Mouse (Mus musculus) hindbrain, embryonic 16.5 days (tissue): ENCODE measurements around the gene Idh3b. TPM values are rescaled to one million over a fixed set of nuclear protein-coding genes. Genes with fewer than 3 reads are reported as not detected.

Experiments used
- ATAC-seq: fragments of 200-750 bp; cut with Nextera tagmentation; 2 replicates; pipeline ENCODE4 v1.8.0; 2017; ENCODE audit warnings: moderate TSS enrichment, moderate library complexity
- H3K27ac ChIP-seq: fragments of 300-500 bp; sonication (generic); 2 replicates; pipeline ENCODE4 v1.5.1; 2014; ENCODE audit warnings: low read depth, mild to moderate bottlenecking, control low read depth, low read length, moderate library complexity
- H3K27me3 ChIP-seq: fragments of 300-500 bp; sonication (generic); replicated peaks from 2 replicates; pipeline ENCODE4 v1.6.1; 2014; ENCODE audit warnings: low read length; ENCODE audit not compliant: control insufficient read depth, insufficient read depth
- H3K36me3 ChIP-seq: fragments of 300-500 bp; sonication (generic); 2 replicates; pipeline ENCODE4 v1.6.1; 2014; ENCODE audit warnings: mild to moderate bottlenecking, low read length, moderate library complexity, mixed read lengths; ENCODE audit not compliant: control insufficient read depth, insufficient read depth
- H3K4me1 ChIP-seq: fragments of 300-500 bp; sonication (generic); 2 replicates; pipeline ENCODE4 v1.6.1; 2014; ENCODE audit warnings: low read depth, low read length; ENCODE audit not compliant: control insufficient read depth, insufficient read depth
- H3K4me2 ChIP-seq: fragments of 300-500 bp; sonication (generic); 2 replicates; pipeline ENCODE4 v1.6.1; 2014; ENCODE audit warnings: mild to moderate bottlenecking, low read length, control low read depth, moderate library complexity
- H3K4me3 ChIP-seq: fragments of 300-500 bp; sonication (generic); 2 replicates; pipeline ENCODE4 v1.5.1; 2014; ENCODE audit warnings: mild to moderate bottlenecking, low read length, control low read depth, moderate library complexity
- H3K9ac ChIP-seq: fragments of 300-500 bp; sonication (generic); 2 replicates; pipeline ENCODE4 v1.6.1; 2014; ENCODE audit warnings: low read depth, mild to moderate bottlenecking, control low read depth, low read length, moderate library complexity
- H3K9me3 ChIP-seq: fragments of 300-500 bp; sonication (generic); 2 replicates; pipeline ENCODE4 v1.6.1; 2014; ENCODE audit warnings: mild to moderate bottlenecking, low read length, moderate library complexity; ENCODE audit not compliant: control insufficient read depth
- WGBS: fragments of 180-500 bp; shearing (Covaris S2); extraction: QIAGEN DNeasy Blood & Tissue Kit; methylation state at CpG from one replicate; pipeline ENCODE4 v1.1.7; 2014; 5-methylcytosine and 5-hydroxymethylcytosine counted together
- polyA plus RNA-seq: library from polyadenylated mRNA; unstranded; fragments of >200 nt; fragmentation: Nextera tagmentation; extraction: Ambion mirVana; gene quantifications from 2 replicates; pipeline ENCODE4 v1.2.1, GENCODE M21; 2015

Gene Idh3b
- polyA plus RNA-seq, 1 experiment from 2014 or later, result 222 TPM

DNA sequence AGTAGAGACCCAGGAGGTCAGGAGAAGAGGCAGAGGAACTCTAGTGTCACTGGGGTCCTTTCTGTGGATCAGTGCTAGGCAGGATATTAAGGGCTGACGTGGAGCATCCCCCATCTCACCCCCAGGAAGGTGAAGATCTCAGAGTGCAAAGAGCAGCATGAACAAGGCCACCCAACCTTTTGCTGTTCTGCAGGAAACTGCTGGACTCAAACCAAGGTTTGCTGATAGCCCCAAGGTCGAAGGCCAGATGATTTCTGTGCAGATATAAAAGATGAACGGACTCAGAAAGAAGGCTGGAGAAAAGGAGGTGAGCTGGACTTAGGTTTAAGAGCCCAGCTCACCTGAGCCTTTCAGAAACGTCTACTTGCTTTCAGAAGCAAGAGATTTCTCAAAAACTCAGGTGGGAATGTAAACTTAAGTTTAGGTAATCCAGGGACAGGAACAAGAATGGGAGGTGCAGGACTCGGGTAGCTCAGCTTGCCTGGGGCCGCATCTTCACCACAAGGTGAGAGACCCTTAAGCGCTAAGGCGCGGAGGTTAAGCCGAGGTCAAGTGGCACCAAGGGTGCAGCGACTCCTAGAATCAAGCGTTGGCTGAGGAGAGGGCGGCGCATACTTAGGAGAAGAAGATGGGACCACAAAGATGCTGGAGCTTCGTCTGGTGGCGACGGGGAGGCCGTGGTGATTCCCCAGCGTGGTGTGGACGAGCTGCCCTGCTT lies 10.0 kb upstream of the Idh3b start:
- ATAC-seq, result no peak; the same call in 1 of the 2 replicates
- H3K4me1 ChIP-seq, result peaks cover 22% of the 10 kb centered on the region
- H3K27me3 ChIP-seq, result no peaks in the 10 kb centered on the region
- peak overlapping the region; percentile 78 for H3K4me2 ChIP-seq
- no peaks in the 10 kb centered on the region for H3K9me3 ChIP-seq
- no peaks in the 10 kb centered on the region for H3K36me3 ChIP-seq
- 10% methylated on average over 18 of the region's 20 CpGs for whole genome bisulfite sequencing
- H3K9ac ChIP-seq, result peak overlapping the region; percentile 90
- H3K4me3 ChIP-seq, result peak overlapping the region; percentile 86
- peak overlapping the region; percentile 80; the same call in 1 of the 2 replicates for H3K27ac ChIP-seq

DNA sequence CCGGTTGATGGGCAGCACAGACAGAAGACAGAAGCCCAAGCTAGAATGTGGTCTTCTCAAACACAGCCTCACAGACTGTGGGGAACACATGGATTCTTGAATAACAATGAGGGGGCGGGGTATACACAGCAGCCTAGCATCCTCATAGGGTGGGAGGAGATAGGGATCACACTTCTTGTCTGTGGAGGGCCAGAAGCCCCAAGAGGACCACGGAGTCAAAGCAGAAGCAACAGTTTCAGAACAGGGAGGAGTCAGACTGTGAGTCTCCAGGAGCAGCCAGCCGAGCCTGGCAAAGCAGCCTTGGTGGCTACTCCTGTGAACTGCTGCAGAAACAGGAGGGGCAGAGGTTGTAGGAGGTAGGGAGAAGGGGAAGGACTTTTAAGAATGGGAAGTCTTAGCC lies 9.1 kb upstream of the Idh3b start:
- Histone ChIP-seq H3K4me1 (peaks cover 22% of the 10 kb centered on the region), H3K9ac (no peak overlapping the region), H3K9me3 (no peaks in the 10 kb centered on the region), H3K36me3 (no peaks in the 10 kb centered on the region), H3K27ac (no peak overlapping the region), H3K4me3 (no peak overlapping the region), H3K4me2 (no peak overlapping the region), H3K27me3 (no peaks in the 10 kb centered on the region)
- no peak for ATAC-seq
- WGBS, result 3% methylated on average over 4 of the region's 4 CpGs

GRCm38 (mm10) chr2:130293009-130293408 lies 8.7 kb upstream of the Idh3b start:
- Histone ChIP-seq H3K4me2 (no peak overlapping the region), H3K9me3 (no peaks in the 10 kb centered on the region), H3K27ac (no peak overlapping the region), H3K4me1 (peaks cover 22% of the 10 kb centered on the region), H3K27me3 (no peaks in the 10 kb centered on the region), H3K4me3 (no peak overlapping the region), H3K9ac (no peak overlapping the region), H3K36me3 (no peaks in the 10 kb centered on the region)
- ATAC-seq, result no peak
- WGBS, result 52% methylated on average over 3 of the region's 3 CpGs

DNA sequence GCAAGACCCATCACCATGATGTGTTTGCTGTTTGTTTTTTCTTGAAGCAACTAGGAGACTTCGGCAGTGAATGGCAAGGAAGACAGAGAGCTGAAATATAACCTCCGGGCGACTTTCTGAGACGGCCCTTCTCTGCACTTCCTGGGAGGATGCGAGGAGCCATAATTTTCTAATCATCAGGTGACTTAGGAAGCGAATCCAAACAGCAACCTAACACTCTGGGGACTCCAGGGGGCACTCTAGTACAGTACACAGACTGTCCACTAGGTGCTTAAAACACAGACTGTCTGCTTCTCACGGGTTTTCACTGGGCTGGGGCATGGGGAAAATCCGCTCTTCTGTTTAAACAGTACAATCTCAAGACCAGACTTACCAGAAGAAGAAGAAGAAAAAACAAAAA lies 7.1 kb upstream of the Idh3b start:
- no peaks in the 10 kb centered on the region for H3K36me3 ChIP-seq
- H3K4me1 ChIP-seq, result peaks cover 16% of the 10 kb centered on the region
- H3K4me3 ChIP-seq, result no peak overlapping the region
- H3K9me3 ChIP-seq, result no peaks in the 10 kb centered on the region
- WGBS, result 16% methylated on average over 8 of the region's 8 CpGs
- no peaks in the 10 kb centered on the region for H3K27me3 ChIP-seq
- no peak overlapping the region for H3K27ac ChIP-seq
- H3K9ac ChIP-seq, result 0 out of 2 replicates have a peak overlapping the region, but pooled peaks have one; percentile 39
- H3K4me2 ChIP-seq, result peak overlapping the region; percentile 35
- peak; percentile 50 for ATAC-seq

GRCm38 (mm10) chr2:130289086-130289485 lies 4.7 kb upstream of the Idh3b start:
- no peak overlapping the region for H3K9ac ChIP-seq
- 75% methylated on average over 4 of the region's 4 CpGs for whole genome bisulfite sequencing

GRCm38 (mm10) chr2:130280818-130281217 lies 3.5 kb downstream of the Idh3b start:
- H3K9ac ChIP-seq, result no peak overlapping the region
- H3K27me3 ChIP-seq, result no peaks in the 10 kb centered on the region
- peaks cover 47% of the 10 kb centered on the region for H3K36me3 ChIP-seq
- no peak for ATAC-seq
- H3K4me1 ChIP-seq, result peaks cover 9% of the 10 kb centered on the region
- H3K4me3 ChIP-seq, result no peak overlapping the region
- WGBS, result 59% methylated on average over 4 of the region's 4 CpGs
- H3K27ac ChIP-seq, result no peak overlapping the region
- H3K4me2 ChIP-seq, result no peak overlapping the region
- no peaks in the 10 kb centered on the region for H3K9me3 ChIP-seq

More at GRCm38 (mm10) chr2:130289086-130289485, 4.7 kb upstream of the Idh3b start:
- H3K4me3 ChIP-seq, result no peak overlapping the region
- no peak overlapping the region for H3K4me2 ChIP-seq
- ATAC-seq, result no peak
- H3K27ac ChIP-seq, result no peak overlapping the region
- peaks cover 4% of the 10 kb centered on the region; the same call in 1 of the 2 replicates for H3K4me1 ChIP-seq
- no peaks in the 10 kb centered on the region for H3K9me3 ChIP-seq
- no peaks in the 10 kb centered on the region for H3K36me3 ChIP-seq
- H3K27me3 ChIP-seq, result no peaks in the 10 kb centered on the region

DNA sequence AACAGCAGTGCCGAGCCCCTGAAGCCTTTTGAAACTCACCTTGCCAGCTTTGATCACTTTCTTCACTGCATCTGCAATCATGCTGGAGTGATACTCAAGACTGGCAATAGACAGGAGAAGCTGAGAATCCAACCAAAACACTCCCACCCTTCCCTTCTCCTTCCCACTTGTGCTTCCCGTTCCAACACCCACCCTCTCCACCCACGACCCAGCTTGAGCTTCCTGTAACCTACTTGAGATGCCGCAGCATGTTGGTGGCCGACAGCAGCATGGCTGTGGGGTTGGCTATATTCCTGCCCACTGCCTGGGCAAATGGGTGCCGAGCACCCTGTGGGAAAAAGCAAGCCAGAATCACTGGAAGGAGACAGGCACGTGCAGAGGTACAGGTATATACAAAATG lies 4.1 kb downstream of the Idh3b start:
- peaks cover 50% of the 10 kb centered on the region for H3K36me3 ChIP-seq
- H3K9ac ChIP-seq, result no peak overlapping the region
- no peak overlapping the region for H3K4me3 ChIP-seq
- H3K4me1 ChIP-seq, result peaks cover 13% of the 10 kb centered on the region
- no peak for ATAC-seq
- WGBS, result 68% methylated on average over 7 of the region's 7 CpGs
- no peaks in the 10 kb centered on the region for H3K27me3 ChIP-seq
- H3K27ac ChIP-seq, result no peak overlapping the region
- H3K4me2 ChIP-seq, result no peak overlapping the region
- H3K9me3 ChIP-seq, result no peaks in the 10 kb centered on the region

- no peak for ATAC-seq
- 50% methylated on average over 8 of the region's 8 CpGs for WGBS
- Histone ChIP-seq H3K9ac (no peak overlapping the region), H3K36me3 (peaks cover 50% of the 10 kb centered on the region), H3K9me3 (no peaks in the 10 kb centered on the region), H3K27me3 (no peaks in the 10 kb centered on the region), H3K4me1 (peaks cover 15% of the 10 kb centered on the region), H3K4me2 (no peak overlapping the region), H3K4me3 (no peak overlapping the region), H3K27ac (no peak overlapping the region)
Observed at GRCm38 (mm10) chr2:130279600-130280091, 4.7 kb downstream of the Idh3b start.

- Histone ChIP-seq H3K9me3 (no peaks in the 10 kb centered on the region), H3K4me1 (peaks cover 11% of the 10 kb centered on the region), H3K36me3 (peaks cover 43% of the 10 kb centered on the region), H3K4me3 (peak overlapping the region; percentile 90), H3K27me3 (no peaks in the 10 kb centered on the region), H3K9ac (no peak overlapping the region; the same call in 1 of the 2 replicates), H3K4me2 (peak overlapping the region; percentile 94), H3K27ac (no peak overlapping the region)
- no peak for ATAC-seq
- WGBS, result 49% methylated on average over 6 of the region's 6 CpGs
Observed at GRCm38 (mm10) chr2:130275649-130276048, 8.7 kb downstream of the Idh3b start.
